Mouse (Mus musculus): ENCODE measurements around the gene Arl15.

- TF ChIP-seq POLR2A (IDR thresholded peaks at IDR 0.05; ENCODE audit: borderline replicate concordance, extremely low read depth, insufficient read depth, insufficient read length, poor library complexity, severe bottlenecking) (no peak), CTCF (IDR thresholded peaks at IDR 0.05; ENCODE audit: borderline replicate concordance, extremely low read depth, insufficient read depth, insufficient read length) (no peak)
These were observed 408.7 kb downstream of the Arl15 start for GRCm38 (mm10) chr13:114202806-114203570.

Data from brain, embryonic 14.5 days (tissue).